13 mouse cellular contexts compared by ENCODE assay signal in the genomic region with DNA sequence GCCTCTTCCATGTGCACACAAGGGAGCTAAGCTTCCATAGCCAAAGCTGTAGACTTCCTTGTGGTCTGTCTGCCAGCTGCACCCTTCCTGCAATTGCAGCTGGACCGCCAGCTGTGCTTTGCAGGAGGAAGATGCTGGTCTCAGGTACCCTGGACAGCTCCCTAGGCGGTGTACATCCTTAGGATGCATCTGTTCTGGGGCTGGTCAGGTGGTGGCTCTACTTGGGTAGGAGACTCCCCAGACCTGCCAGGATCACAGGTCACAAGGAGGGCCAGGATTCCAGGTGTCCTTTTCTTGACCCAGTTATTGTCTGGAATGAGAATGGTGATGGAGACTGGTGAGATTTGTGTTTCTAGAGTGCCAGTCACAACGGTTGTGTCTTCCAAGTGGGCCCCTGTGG. TPM values are rescaled to one million over a fixed set of nuclear protein-coding genes. Genes with fewer than 3 reads are reported as not detected.
DNase-seq lines count a peak whose midpoint lies in the region; ATAC-seq and TF ChIP-seq lines count a peak whose summit lies in the region.
"Had no signal": no experiment of that assay in that cellular context is flagged by ENCODE, and none has a peak within 500 bp of the region (broad histone marks: within the 10 kb centered on the region; RNA-seq: fewer than 3 reads in every experiment).

No protein-coding gene starts in this region.

- H3K4me2 ChIP-seq in kidney, postnatal 0 days (ENCODE audit: low read length), result no peak overlapping the region
- H3K4me2 ChIP-seq in limb, embryonic 11.5 days (ENCODE audit: low read depth, severe bottlenecking), result no peak overlapping the region
- H3K4me2 ChIP-seq: embryonic facial prominence, embryonic 12.5 days; kidney, embryonic 15.5 days; lung, embryonic 15.5 days had no signal

- no peak overlapping the region for H3K27ac ChIP-seq in kidney, postnatal 0 days
- H3K27ac ChIP-seq in limb, embryonic 11.5 days (replicated peaks; ENCODE audit: low read depth, low read length), result no peak overlapping the region
- H3K27ac ChIP-seq: embryonic facial prominence, embryonic 12.5 days; kidney, embryonic 15.5 days; lung, embryonic 15.5 days had no signal

- ATAC-seq in kidney, postnatal 0 days (replicated peaks; ENCODE audit: low FRiP score, low read depth), result no peak
- no peak for ATAC-seq in limb, embryonic 11.5 days (ENCODE audit: insufficient number of reproducible peaks, low FRiP score, low TSS enrichment, low read depth)
- ATAC-seq: forebrain, postnatal 0 days had no signal

- H3K36me3 ChIP-seq in kidney, postnatal 0 days (ENCODE audit: insufficient read depth, low read length), result no peaks in the 10 kb centered on the region
- H3K36me3 ChIP-seq in limb, embryonic 11.5 days (ENCODE audit: control insufficient read depth, insufficient read depth, low read length), result no peaks in the 10 kb centered on the region
- H3K36me3 ChIP-seq: embryonic facial prominence, embryonic 12.5 days; kidney, embryonic 15.5 days; lung, embryonic 15.5 days had no signal

- 35% methylated on average over 3 of the region's 3 CpGs for WGBS in kidney, postnatal 0 days
- WGBS in limb, embryonic 11.5 days, result 31% methylated on average over 3 of the region's 3 CpGs

- no peak for TF ChIP-seq CTCF in kidney, postnatal 0 days (IDR thresholded peaks at IDR 0.05; ENCODE audit: low read depth)

- no peak overlapping the region for H3K4me3 ChIP-seq in kidney, postnatal 0 days (replicated peaks; ENCODE audit: low read depth, low read length)
- H3K4me3 ChIP-seq in limb, embryonic 11.5 days (ENCODE audit: low read depth, low read length), result no peak overlapping the region
- H3K4me3 ChIP-seq: embryonic facial prominence, embryonic 12.5 days; kidney, embryonic 15.5 days; lung, embryonic 15.5 days had no signal

- no peaks in the 10 kb centered on the region for H3K9me3 ChIP-seq in kidney, postnatal 0 days (replicated peaks; ENCODE audit: low read length)
- no peaks in the 10 kb centered on the region for H3K9me3 ChIP-seq in limb, embryonic 11.5 days (ENCODE audit: control insufficient read depth, low read length)
- H3K9me3 ChIP-seq: embryonic facial prominence, embryonic 12.5 days; kidney, embryonic 15.5 days; lung, embryonic 15.5 days had no signal

- H3K9ac ChIP-seq in kidney, postnatal 0 days (ENCODE audit: low read depth, low read length), result no peak overlapping the region
- no peak overlapping the region for H3K9ac ChIP-seq in limb, embryonic 11.5 days (ENCODE audit: low read length)
- H3K9ac ChIP-seq: embryonic facial prominence, embryonic 12.5 days; forebrain, postnatal 0 days; kidney, embryonic 15.5 days; lung, embryonic 15.5 days had no signal

- peak; percentile 61 for DNase-seq in kidney, postnatal 0 days (ENCODE audit: low spot score)
- DNase-seq in kidney, adult 11 months, result no peak
- DNase-seq in 416B (ENCODE audit: low read depth) (peak; percentile 12), ZHBTc4 (ENCODE audit: low read depth, low spot score) (peak; percentile 69)
- peak; percentile 70 for DNase-seq in limb, embryonic 11.5 days (ENCODE audit: low spot score)
- no peak for DNase-seq in urinary bladder, adult 2 months (ENCODE audit: low spot score)
- no peak for DNase-seq in spleen, adult 12 weeks (ENCODE audit: low spot score)
- DNase-seq: forebrain, postnatal 0 days; heart, postnatal 36 days; thymus, postnatal 14 days had no signal

- H3K4me1 ChIP-seq in kidney, postnatal 0 days (replicated peaks; ENCODE audit: insufficient read depth, low read length), result no peaks in the 10 kb centered on the region
- H3K4me1 ChIP-seq in limb, embryonic 11.5 days (ENCODE audit: control insufficient read depth, insufficient read depth, low read length), result no peaks in the 10 kb centered on the region

- H3K27me3 ChIP-seq in kidney, postnatal 0 days (ENCODE audit: insufficient read depth, low read length), result peaks cover 46% of the 10 kb centered on the region
- peaks cover 52% of the 10 kb centered on the region for H3K27me3 ChIP-seq in limb, embryonic 11.5 days (ENCODE audit: control insufficient read depth, insufficient read depth, low read length)

RNA-seq across cellular contexts. Expression of a gene that starts 3.6 kb away (rescaled TPM):
- polyA plus RNA-seq in kidney, postnatal 0 days (2015; fragmentation: Nextera tagmentation; extraction: Ambion mirVana), result 0.65 and 0.91 TPM in 2 replicates
- polyA plus RNA-seq in limb, embryonic 11.5 days (2014; fragmentation: Nextera tagmentation; extraction: Ambion mirVana), result 0.17 TPM in 1 of 2 replicates, not detected in the other
- 0.07 and 0.16 TPM in 2 replicates for polyA plus RNA-seq in urinary bladder, adult 2 months (2012; rRNA removed)

Comparison
In these comparisons a context has a peak if more than half of its experiments do, and no peak if none do; other contexts are left out.
1. DNase-seq: peak in kidney, postnatal 0 days (single experiment), 416B (single experiment), ZHBTc4 (single experiment) and limb, embryonic 11.5 days (single experiment); none in kidney, adult 11 months (single experiment), urinary bladder, adult 2 months (single experiment) and spleen, adult 12 weeks (single experiment).